Mouse (Mus musculus): ENCODE results near the gene Kcnc1. TPM values are rescaled to one million over a fixed set of nuclear protein-coding genes. Genes with fewer than 3 reads are reported as not detected.

Gene Kcnc1
- polyA plus RNA-seq, 1 experiment from 2014 or later: not detected

GRCm38 (mm10) chr7:46477456-46477855 is 81.2 kb downstream of the Kcnc1 start:
- Histone ChIP-seq H3K9ac (ENCODE audit: low read length) (no peak overlapping the region), H3K27me3 (ENCODE audit: control insufficient read depth, insufficient read depth, low read length) (no peaks in the 10 kb centered on the region), H3K9me3 (ENCODE audit: control insufficient read depth, low read length) (no peaks in the 10 kb centered on the region), H3K36me3 (ENCODE audit: control insufficient read depth, insufficient read depth, low read length) (no peaks in the 10 kb centered on the region), H3K4me1 (ENCODE audit: control insufficient read depth in 2 of 2, insufficient read depth in 2 of 2, low read length in 2 of 2) (peaks cover 21 to 25% of the 10 kb centered on the region in 2 experiments), H3K4me2 (ENCODE audit: low read length) (no peak overlapping the region), H3K27ac (replicated peaks in 1 of 2; ENCODE audit: control insufficient read depth in 1 of 2, insufficient read depth in 1 of 2, low read depth in 2 of 2, low read length in 2 of 2) (no peak overlapping the region), H3K4me3 (ENCODE audit: control insufficient read depth in 1 of 2, insufficient read depth in 1 of 2, low read depth in 1 of 2, low read length in 2 of 2) (no peak overlapping the region)
- 82% methylated on average over 3 of the region's 3 CpGs for WGBS
- ATAC-seq (ENCODE audit: insufficient number of reproducible peaks, insufficient read depth, low FRiP score, low read depth): no peak

- 47% methylated on average over 6 of the region's 6 CpGs for WGBS
- no peak overlapping the region for H3K4me3 ChIP-seq (ENCODE audit: control insufficient read depth in 1 of 2, insufficient read depth in 1 of 2, low read depth in 1 of 2, low read length in 2 of 2)
- no peak overlapping the region for H3K27ac ChIP-seq (replicated peaks in 1 of 2; ENCODE audit: control insufficient read depth in 1 of 2, insufficient read depth in 1 of 2, low read depth in 2 of 2, low read length in 2 of 2)
- peaks cover 23 to 25% of the 10 kb centered on the region in 2 experiments for H3K4me1 ChIP-seq (ENCODE audit: control insufficient read depth in 2 of 2, insufficient read depth in 2 of 2, low read length in 2 of 2)
- H3K27me3 ChIP-seq (ENCODE audit: control insufficient read depth, insufficient read depth, low read length): no peaks in the 10 kb centered on the region
- no peaks in the 10 kb centered on the region for H3K9me3 ChIP-seq (ENCODE audit: control insufficient read depth, low read length)
- no peak overlapping the region for H3K4me2 ChIP-seq (ENCODE audit: low read length)
- H3K9ac ChIP-seq (ENCODE audit: low read length): no peak overlapping the region
- H3K36me3 ChIP-seq (ENCODE audit: control insufficient read depth, insufficient read depth, low read length): no peaks in the 10 kb centered on the region
- no peak for ATAC-seq (ENCODE audit: insufficient number of reproducible peaks, insufficient read depth, low FRiP score, low read depth)
Observed at GRCm38 (mm10) chr7:46479793-46480192, 83.5 kb downstream of the Kcnc1 start.

- H3K4me1 ChIP-seq (ENCODE audit: control insufficient read depth in 2 of 2, insufficient read depth in 2 of 2, low read length in 2 of 2): peaks cover 19 to 23% of the 10 kb centered on the region in 2 experiments
- peak overlapping the region; percentile 63 to 72 for H3K27ac ChIP-seq (replicated peaks in 1 of 2; ENCODE audit: control insufficient read depth in 1 of 2, insufficient read depth in 1 of 2, low read depth in 2 of 2, low read length in 2 of 2)
- no peak overlapping the region for H3K4me2 ChIP-seq (ENCODE audit: low read length)
- peak overlapping the region; percentile 27 for H3K9ac ChIP-seq (ENCODE audit: low read length)
- peak; percentile 86 for ATAC-seq (ENCODE audit: insufficient number of reproducible peaks, insufficient read depth, low FRiP score, low read depth)
- H3K27me3 ChIP-seq (ENCODE audit: control insufficient read depth, insufficient read depth, low read length): no peaks in the 10 kb centered on the region
- no peaks in the 10 kb centered on the region for H3K9me3 ChIP-seq (ENCODE audit: control insufficient read depth, low read length)
- no peaks in the 10 kb centered on the region for H3K36me3 ChIP-seq (ENCODE audit: control insufficient read depth, insufficient read depth, low read length)
- 14% methylated on average over 2 of the region's 2 CpGs for WGBS
- H3K4me3 ChIP-seq (ENCODE audit: control insufficient read depth in 1 of 2, insufficient read depth in 1 of 2, low read depth in 1 of 2, low read length in 2 of 2): no peak overlapping the region
Observed at GRCm38 (mm10) chr7:46482099-46482531, 85.8 kb downstream of the Kcnc1 start.

- no peaks in the 10 kb centered on the region for H3K36me3 ChIP-seq (ENCODE audit: control insufficient read depth, insufficient read depth, low read length)
- peaks cover 19 to 23% of the 10 kb centered on the region in 2 experiments for H3K4me1 ChIP-seq (ENCODE audit: control insufficient read depth in 2 of 2, insufficient read depth in 2 of 2, low read length in 2 of 2)
- H3K9ac ChIP-seq (ENCODE audit: low read length): no peak overlapping the region
- peak overlapping the region in 1 of 2 experiments; percentile 72; a peak in 3 of 4 replicates for H3K27ac ChIP-seq (replicated peaks in 1 of 2; ENCODE audit: control insufficient read depth in 1 of 2, insufficient read depth in 1 of 2, low read depth in 2 of 2, low read length in 2 of 2)
- no peak overlapping the region for H3K4me3 ChIP-seq (ENCODE audit: control insufficient read depth in 1 of 2, insufficient read depth in 1 of 2, low read depth in 1 of 2, low read length in 2 of 2)
- no peaks in the 10 kb centered on the region for H3K27me3 ChIP-seq (ENCODE audit: control insufficient read depth, insufficient read depth, low read length)
- H3K9me3 ChIP-seq (ENCODE audit: control insufficient read depth, low read length): no peaks in the 10 kb centered on the region
- H3K4me2 ChIP-seq (ENCODE audit: low read length): no peak overlapping the region
- WGBS: 52% methylated on average over 10 of the region's 10 CpGs
- ATAC-seq (ENCODE audit: insufficient number of reproducible peaks, insufficient read depth, low FRiP score, low read depth): no peak
Observed at GRCm38 (mm10) chr7:46483050-46483449, 86.8 kb downstream of the Kcnc1 start.

- no peaks in the 10 kb centered on the region for H3K36me3 ChIP-seq (ENCODE audit: control insufficient read depth, insufficient read depth, low read length)
- ATAC-seq (ENCODE audit: insufficient number of reproducible peaks, insufficient read depth, low FRiP score, low read depth): no peak
- H3K27ac ChIP-seq (replicated peaks in 1 of 2; ENCODE audit: control insufficient read depth in 1 of 2, insufficient read depth in 1 of 2, low read depth in 2 of 2, low read length in 2 of 2): no peak overlapping the region
- peaks cover 19 to 23% of the 10 kb centered on the region in 2 experiments for H3K4me1 ChIP-seq (ENCODE audit: control insufficient read depth in 2 of 2, insufficient read depth in 2 of 2, low read length in 2 of 2)
- no peaks in the 10 kb centered on the region for H3K27me3 ChIP-seq (ENCODE audit: control insufficient read depth, insufficient read depth, low read length)
- no peaks in the 10 kb centered on the region for H3K9me3 ChIP-seq (ENCODE audit: control insufficient read depth, low read length)
- H3K4me2 ChIP-seq (ENCODE audit: low read length): no peak overlapping the region
- WGBS: 77% methylated on average over 6 of the region's 6 CpGs
- H3K4me3 ChIP-seq (ENCODE audit: control insufficient read depth in 1 of 2, insufficient read depth in 1 of 2, low read depth in 1 of 2, low read length in 2 of 2): no peak overlapping the region
- H3K9ac ChIP-seq (ENCODE audit: low read length): no peak overlapping the region
Observed at GRCm38 (mm10) chr7:46484223-46484622, 87.9 kb downstream of the Kcnc1 start.

GRCm38 (mm10) chr7:46486761-46487160 is 90.5 kb downstream of the Kcnc1 start:
- Histone ChIP-seq H3K27me3 (ENCODE audit: control insufficient read depth, insufficient read depth, low read length) (no peaks in the 10 kb centered on the region), H3K4me1 (ENCODE audit: control insufficient read depth in 2 of 2, insufficient read depth in 2 of 2, low read length in 2 of 2) (peaks cover 14 to 15% of the 10 kb centered on the region in 2 experiments), H3K9me3 (ENCODE audit: control insufficient read depth, low read length) (no peaks in the 10 kb centered on the region), H3K9ac (ENCODE audit: low read length) (no peak overlapping the region), H3K27ac (replicated peaks in 1 of 2; ENCODE audit: control insufficient read depth in 1 of 2, insufficient read depth in 1 of 2, low read depth in 2 of 2, low read length in 2 of 2) (no peak overlapping the region), H3K4me3 (ENCODE audit: control insufficient read depth in 1 of 2, insufficient read depth in 1 of 2, low read depth in 1 of 2, low read length in 2 of 2) (no peak overlapping the region), H3K4me2 (ENCODE audit: low read length) (no peak overlapping the region), H3K36me3 (ENCODE audit: control insufficient read depth, insufficient read depth, low read length) (no peaks in the 10 kb centered on the region)
- 84% methylated on average over 5 of the region's 5 CpGs for WGBS
- ATAC-seq (ENCODE audit: insufficient number of reproducible peaks, insufficient read depth, low FRiP score, low read depth): no peak

GRCm38 (mm10) chr7:46487354-46487753 is 91.1 kb downstream of the Kcnc1 start:
- H3K9ac ChIP-seq (ENCODE audit: low read length): no peak overlapping the region
- no peak overlapping the region for H3K4me3 ChIP-seq (ENCODE audit: control insufficient read depth in 1 of 2, insufficient read depth in 1 of 2, low read depth in 1 of 2, low read length in 2 of 2)
- 55% methylated on average over 4 of the region's 4 CpGs for WGBS
- H3K4me2 ChIP-seq (ENCODE audit: low read length): no peak overlapping the region
- no peak for ATAC-seq (ENCODE audit: insufficient number of reproducible peaks, insufficient read depth, low FRiP score, low read depth)
- peaks cover 14 to 15% of the 10 kb centered on the region in 2 experiments for H3K4me1 ChIP-seq (ENCODE audit: control insufficient read depth in 2 of 2, insufficient read depth in 2 of 2, low read length in 2 of 2)
- H3K36me3 ChIP-seq (ENCODE audit: control insufficient read depth, insufficient read depth, low read length): no peaks in the 10 kb centered on the region
- no peak overlapping the region for H3K27ac ChIP-seq (replicated peaks in 1 of 2; ENCODE audit: control insufficient read depth in 1 of 2, insufficient read depth in 1 of 2, low read depth in 2 of 2, low read length in 2 of 2)
- H3K9me3 ChIP-seq (ENCODE audit: control insufficient read depth, low read length): no peaks in the 10 kb centered on the region
- H3K27me3 ChIP-seq (ENCODE audit: control insufficient read depth, insufficient read depth, low read length): no peaks in the 10 kb centered on the region
